Mouse (Mus musculus) left cerebral cortex, postnatal 14 days (tissue): ENCODE measurements around the gene Agl. TPM values are rescaled to one million over a fixed set of nuclear protein-coding genes. Genes with fewer than 3 reads are reported as not detected.
A peak's percentile ranks its signal among the peaks of the same experiment; 100 is the strongest.
"Not testable (repeated sequence)": the region's sequence is repeated elsewhere in the genome, so short reads cannot be mapped to it uniquely, and the experiment has no call there.

Source experiments
- DNase-seq, 2 experiments: peaks; one replicate each; pipeline ENCODE4 v3.0.0; 2021 to 2022; ENCODE audit warnings: low spot score in 2 of 2, mixed read lengths in 1 of 2
- intact Hi-C: fragments of 180-260 bp; cut with DNase I; formaldehyde crosslinking; loops from one replicate; pipeline ENCODE4 v1.15.1; 2025
- total RNA-seq, 2 experiments: library from RNA; stranded (reverse); gene quantifications; 2 replicates each; pipeline ENCODE4 v1.2.3; 2021

Agl gene
- total RNA-seq, 2 experiments from 2014 or later: 23.7 to 26.0 TPM

- intact Hi-C loops: loop anchor here (5.0 kb wide), 1 partner anchor 63 kb away; no protein-coding TSS in a partner anchor
- no peak for DNase-seq
Measured at GRCm38 (mm10) chr3:116773836-116774235, 34.1 kb downstream of the Agl start.

GRCm38 (mm10) chr3:116771597-116771996 is 36.4 kb downstream of the Agl start:
- intact Hi-C loops: loop anchor here (5.0 kb wide), 1 partner anchor 66 kb away; no protein-coding TSS in a partner anchor
- no peak for DNase-seq

GRCm38 (mm10) chr3:116766963-116767362 is 41.0 kb downstream of the Agl start:
- DNase-seq, intact Hi-C loops: not testable (repeated sequence)

DNA sequence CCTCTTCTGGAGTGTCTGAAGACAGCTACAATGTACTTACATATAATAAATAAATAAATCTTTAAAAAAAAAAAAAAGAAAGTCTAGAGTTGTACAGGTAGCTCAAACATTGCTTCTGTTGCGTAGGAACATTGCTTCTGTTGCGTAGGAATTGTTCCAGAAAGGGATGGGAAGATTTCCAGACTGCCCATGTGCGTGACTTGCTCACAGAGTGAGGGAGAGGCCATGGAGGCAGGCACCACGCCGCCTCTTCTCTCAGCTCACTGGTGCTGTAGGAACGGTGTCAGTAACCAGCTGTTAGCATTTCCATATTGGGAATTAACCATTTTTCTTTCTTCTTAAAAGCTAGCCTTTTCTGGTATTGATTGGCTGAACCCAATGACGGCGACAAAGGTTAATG is 55.1 kb downstream of the Agl start:
- DNase-seq: peak in 1 of 2 experiments; percentile 15
- intact Hi-C loops: loop anchor here (5.0 kb wide), 1 partner anchor 421 kb away; no protein-coding TSS in a partner anchor

- DNase-seq: peak; percentile 48 to 67
- intact Hi-C loops: loop anchor here (5.0 kb wide), 1 partner anchor 419 kb away; no protein-coding TSS in a partner anchor
Measured at GRCm38 (mm10) chr3:116751191-116751860, 56.6 kb downstream of the Agl start.

DNA sequence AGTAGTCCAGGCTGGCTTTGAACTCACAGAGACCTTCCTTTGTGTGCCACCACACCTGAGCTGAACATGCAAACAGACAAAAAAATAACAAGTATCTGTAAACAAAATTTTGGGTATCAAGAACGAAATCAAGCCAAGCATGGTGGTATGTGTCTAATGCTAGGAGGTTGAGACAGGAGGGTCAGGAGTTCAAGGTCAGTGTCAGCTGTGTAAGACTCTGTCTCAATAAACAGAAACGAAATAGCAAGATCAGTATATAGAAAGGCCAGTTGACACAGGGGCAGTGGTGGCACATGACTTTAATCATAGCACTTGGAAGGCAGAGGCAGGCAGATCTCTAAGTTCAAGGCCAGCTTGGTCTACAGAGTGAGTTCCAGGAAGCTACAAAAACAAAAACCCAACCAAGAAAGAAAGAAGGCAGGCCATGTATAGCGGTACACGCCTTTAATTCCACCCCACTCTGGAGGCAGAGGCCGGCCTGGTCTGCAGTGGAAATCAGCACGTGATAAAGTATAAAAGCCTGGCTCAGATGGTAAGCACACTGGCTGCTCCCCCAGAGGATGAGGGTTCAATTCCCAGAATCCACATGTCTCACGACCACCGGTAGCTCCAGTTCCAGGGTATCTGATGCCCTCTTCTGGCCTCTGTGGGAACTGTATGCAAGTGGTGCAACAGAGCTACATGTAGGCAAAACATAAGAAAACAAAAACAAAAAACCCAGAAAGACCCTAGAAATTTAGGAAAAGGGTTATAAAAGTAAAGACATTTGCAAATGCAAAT is 59.4 kb downstream of the Agl start:
- intact Hi-C loops: loop anchor here (5.0 kb wide), 1 partner anchor 156 kb away; the partner anchor contains the start of gene Sass6
- DNase-seq: peak; percentile 47 to 61

DNA sequence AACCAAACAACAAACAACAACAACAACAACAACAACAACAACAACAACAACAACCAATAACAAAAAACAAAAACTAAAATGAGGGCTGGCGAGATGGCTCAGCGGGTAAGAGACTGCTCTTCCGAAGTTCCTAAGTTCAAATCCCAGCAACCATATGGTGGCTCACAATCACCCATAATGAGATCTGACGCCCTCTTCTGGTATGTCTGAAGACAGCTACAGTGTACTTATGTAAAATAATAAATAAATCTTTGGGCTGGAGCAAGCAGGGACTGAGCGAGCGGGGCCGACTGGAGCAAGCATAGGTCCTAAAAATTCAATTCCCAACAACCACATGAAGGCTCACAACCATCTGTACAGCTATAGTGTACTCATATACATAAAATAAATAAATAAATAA is 60.3 kb downstream of the Agl start:
- DNase-seq: not testable (repeated sequence)
- intact Hi-C loops: loop anchor here (5.0 kb wide), 1 partner anchor 155 kb away; the partner anchor contains the start of gene Sass6

DNA sequence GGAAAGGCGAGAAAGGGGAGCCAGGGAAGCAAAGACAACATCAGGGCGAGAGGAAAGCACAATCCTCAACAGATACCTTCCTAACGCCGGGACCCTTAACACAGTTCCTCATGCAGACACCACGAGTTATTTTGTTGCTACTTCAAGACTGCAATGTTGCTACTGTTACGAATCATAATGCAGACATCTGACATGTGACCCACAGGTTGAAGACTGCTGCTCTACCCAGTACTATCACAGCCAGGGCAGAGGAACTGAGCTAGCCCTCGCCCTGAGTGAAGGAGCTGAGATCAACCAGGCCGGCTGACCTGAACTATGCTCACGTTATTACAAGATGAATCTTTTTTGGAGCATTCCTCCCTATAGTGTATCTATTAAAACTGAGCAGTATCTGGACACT is 67.0 kb downstream of the Agl start:
- intact Hi-C loops: no loop called here
- no peak for DNase-seq

DNA sequence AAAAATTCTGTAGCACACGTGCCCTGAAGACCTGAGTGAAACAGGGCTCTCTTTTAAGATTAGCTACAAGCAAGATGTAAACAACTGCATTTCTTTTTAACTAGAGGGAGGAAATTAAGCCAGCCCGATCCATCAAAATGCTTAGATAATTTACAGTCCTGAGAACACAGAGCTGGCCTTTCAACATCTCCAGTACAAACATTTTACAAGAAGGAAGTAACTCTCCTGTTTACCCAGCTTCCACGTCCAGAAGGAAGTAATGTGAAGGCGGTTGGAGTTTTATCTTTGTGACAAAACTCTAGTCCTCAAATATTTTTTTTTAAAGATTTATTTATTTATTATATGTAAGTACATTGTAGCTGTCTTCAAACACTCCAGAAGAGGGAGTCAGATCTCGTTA is 67.9 kb downstream of the Agl start:
- DNase-seq: no peak
- intact Hi-C loops: no loop called here

- peak in 1 of 2 experiments; percentile 29 for DNase-seq
- intact Hi-C loops: no loop called here
Measured at GRCm38 (mm10) chr3:116737326-116737731, 70.6 kb downstream of the Agl start.

DNA sequence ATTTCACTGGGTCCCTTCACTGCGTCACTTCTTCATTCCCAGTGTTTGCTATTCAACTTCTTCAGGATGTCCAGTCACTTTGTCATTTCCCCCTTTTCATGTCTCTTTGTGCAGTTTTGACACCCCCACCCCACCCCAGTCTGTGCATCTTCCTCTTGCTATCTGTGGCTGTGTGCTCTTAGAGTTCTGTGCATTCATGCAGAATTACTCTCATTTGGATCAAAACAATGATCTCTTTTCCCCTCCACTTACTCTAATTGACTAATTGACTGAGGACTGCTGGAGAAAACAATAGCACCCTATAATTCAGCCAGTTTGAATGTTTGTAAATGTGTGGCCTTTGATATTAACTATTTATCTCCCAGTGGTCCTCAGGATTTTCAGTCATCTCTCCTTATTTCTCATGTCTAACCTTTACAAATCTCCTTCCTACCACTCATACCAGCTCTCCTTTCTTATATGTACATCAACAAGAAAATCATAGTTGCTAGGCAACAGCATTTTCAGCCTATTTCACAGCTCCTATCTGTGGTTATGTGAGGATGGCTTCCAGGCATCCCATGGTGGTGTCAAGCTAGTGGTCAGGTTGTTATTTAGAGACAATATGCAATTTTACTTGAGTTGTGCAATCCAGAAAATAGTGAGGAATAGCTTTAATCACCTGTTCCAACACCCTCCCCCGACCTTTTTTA is 78.3 kb downstream of the Agl start:
- intact Hi-C loops: no loop called here
- DNase-seq: no peak

GRCm38 (mm10) chr3:116726807-116727206 is 81.2 kb downstream of the Agl start:
- no peak for DNase-seq
- intact Hi-C loops: no loop called here

- intact Hi-C loops: no loop called here
Measured at GRCm38 (mm10) chr3:116723496-116724481, 84.2 kb downstream of the Agl start.

GRCm38 (mm10) chr3:116722980-116723379 is 85.0 kb downstream of the Agl start:
- intact Hi-C loops: no loop called here
- no peak for DNase-seq

More at GRCm38 (mm10) chr3:116723496-116724481, 84.2 kb downstream of the Agl start:
- no peak for DNase-seq

DNA sequence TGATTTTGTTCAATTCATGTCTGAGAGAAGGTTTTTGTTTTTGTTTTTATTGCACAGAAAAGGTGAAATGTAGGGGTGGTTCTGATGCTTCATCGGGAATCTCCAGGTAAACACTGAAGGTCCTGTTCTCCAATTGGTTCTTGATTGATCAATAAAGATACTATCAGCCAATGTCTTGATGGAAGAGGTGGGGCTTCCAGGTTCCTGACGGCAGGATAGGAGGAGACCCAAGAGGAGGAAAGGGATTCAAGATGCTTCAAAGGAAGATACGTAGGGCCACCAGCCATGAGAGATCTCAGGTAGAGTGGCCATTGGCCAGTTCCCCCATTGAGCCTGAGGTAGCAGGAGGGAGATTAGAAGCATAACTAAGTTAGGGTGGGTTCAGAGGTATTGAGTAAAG is 89.0 kb downstream of the Agl start:
- intact Hi-C loops: no loop called here
- DNase-seq: no peak

DNA sequence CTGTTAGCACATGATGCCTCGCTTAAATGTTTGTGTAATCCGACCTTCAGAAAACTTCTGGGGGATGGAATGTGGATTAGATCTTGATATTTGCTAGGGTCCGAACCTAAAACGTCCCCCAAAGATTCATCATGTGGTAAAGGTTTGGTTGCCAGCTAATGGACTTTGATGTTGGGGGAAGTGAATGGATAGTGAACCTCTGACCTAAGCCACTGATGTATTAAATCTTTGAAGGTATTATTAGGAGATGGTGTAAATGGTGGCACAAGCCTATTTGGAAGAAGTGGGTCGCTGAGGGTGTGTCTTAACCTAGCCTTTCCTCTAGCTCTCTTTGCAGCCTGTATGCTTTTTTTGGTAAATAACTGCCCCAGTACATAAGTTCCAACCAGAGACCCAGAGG is 94.9 kb downstream of the Agl start:
- intact Hi-C loops: no loop called here
- DNase-seq: no peak

DNA sequence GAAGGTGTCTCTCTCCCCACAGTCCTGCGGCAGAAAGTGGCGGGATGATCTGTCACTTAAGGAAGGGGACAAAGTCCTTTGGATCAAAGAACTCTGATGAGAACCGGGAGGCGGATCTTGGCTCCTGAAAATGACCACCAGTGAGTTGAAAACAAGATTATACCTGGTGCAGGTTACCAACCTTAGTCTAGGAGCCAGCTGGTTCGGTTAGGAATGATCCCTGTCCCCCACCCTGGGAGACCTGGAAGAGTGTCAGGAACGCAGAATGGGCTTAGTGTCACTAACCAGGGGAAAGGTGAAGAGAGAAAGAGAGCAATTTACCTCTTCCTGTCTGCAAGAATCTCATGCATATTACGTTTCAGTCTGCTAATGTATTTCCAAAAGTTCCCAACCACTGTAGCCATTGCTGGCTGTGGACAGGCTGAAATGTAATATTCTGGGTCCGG is 95.5 kb downstream of the Agl start, which contains the start of gene Slc35a3:
Slc35a3 (minus strand) TSS at position 396 of the 446 bp plus-strand sequence.
- DNase-seq: peak in 1 of 2 experiments; percentile 9
- intact Hi-C loops: no loop called here

DNA sequence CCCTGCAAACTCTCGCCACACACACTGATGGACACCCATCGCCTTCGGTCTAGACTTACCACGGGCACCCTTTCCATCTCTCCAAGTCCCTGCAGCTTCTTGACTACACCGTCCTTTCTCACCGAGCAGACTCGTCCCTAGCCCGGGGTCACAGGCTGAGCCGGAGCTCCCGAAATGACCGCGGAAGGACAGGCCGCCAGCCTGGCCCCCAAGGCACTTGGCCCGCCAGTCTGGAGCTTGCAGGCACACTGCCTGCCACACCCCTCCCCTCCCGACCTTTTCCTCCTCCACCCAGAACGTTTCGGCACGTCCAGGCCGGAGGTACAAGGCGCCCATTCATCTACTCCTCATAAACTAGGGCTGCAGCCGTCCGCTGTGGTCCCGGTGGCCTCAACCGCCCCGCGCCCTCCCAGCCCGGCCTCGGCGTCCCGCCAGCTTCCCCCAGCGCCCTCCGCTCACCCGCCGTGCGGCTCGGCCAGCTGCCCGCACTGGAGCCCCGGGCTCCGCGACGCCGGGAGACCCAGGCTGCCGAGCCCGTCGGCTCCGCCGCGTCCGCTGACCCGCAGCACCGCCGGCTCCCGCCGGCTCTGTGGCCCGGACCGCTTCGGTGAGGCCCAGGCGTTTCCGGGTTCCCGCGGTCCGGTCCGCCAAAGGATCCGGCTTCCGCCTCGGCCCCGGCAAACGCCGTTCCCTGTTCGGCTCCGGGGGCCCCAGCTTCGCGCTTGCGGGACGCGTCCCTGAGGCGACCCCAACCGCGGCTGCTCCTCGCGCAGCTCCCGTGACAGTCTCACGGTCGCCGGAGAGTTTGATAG is 96.1 kb downstream of the Agl start:
- peak; percentile 70 to 80 for DNase-seq
- intact Hi-C loops: no loop called here
